In genomic region chr5:107142791-107143190, GRCm38 (mm10) we compare ENCODE assay signal across 28 mouse cellular contexts.
DNase-seq lines count a peak whose midpoint lies in the region; ATAC-seq and TF ChIP-seq lines count a peak whose summit lies in the region.
"Had no signal": no experiment of that assay in that cellular context is flagged by ENCODE, and none has a peak within 500 bp of the region (broad histone marks: within the 10 kb centered on the region; RNA-seq: fewer than 3 reads in every experiment).

No protein-coding gene starts in this region.

- peak; percentile 19 for DNase-seq in A20 (ENCODE audit: low read depth, low spot score)
- DNase-seq in c-Kit-positive CD71-positive TER-119-negative erythroid progenitor cells, embryonic 14.5 days (ENCODE audit: low read depth) = peak; percentile 65
- DNase-seq in liver, postnatal 0 days = no peak
- no peak for DNase-seq in gastrocnemius, postnatal 14 days
- no peak for DNase-seq in B cell, adult 2 months
- no peak for DNase-seq in embryo, embryonic 11 days
- no peak for DNase-seq in cerebellum, adult 9-10 months
- DNase-seq: adrenal gland, adult 8-10 months; cerebellum, adult 18-20 months; gastrocnemius, adult 2 months; kidney, adult 8-10 months; layer of hippocampus, adult 9-11 months; lung, postnatal 4 days; right cerebral cortex, postnatal 25 days; thymus, postnatal 36 days had no signal

- H3K4me1 ChIP-seq in liver, embryonic 12.5 days = peaks cover 56% of the 10 kb centered on the region
- peaks cover 13% of the 10 kb centered on the region; the same call in 1 of the 2 replicates for H3K4me1 ChIP-seq in liver, postnatal 0 days (ENCODE audit: insufficient read depth)
- H3K4me1 ChIP-seq: intestine, embryonic 15.5 days; stomach, embryonic 15.5 days had no signal

- peak overlapping the region; percentile 80 for H3K27ac ChIP-seq in liver, embryonic 12.5 days
- no peak overlapping the region for H3K27ac ChIP-seq in liver, postnatal 0 days (ENCODE audit: low read depth)
- H3K27ac ChIP-seq: embryonic facial prominence, embryonic 12.5 days; heart, embryonic 15.5 days; hindbrain, embryonic 12.5 days; hindbrain, postnatal 0 days; intestine, embryonic 15.5 days; kidney, postnatal 0 days; limb, embryonic 10.5 days; limb, embryonic 15.5 days; midbrain, embryonic 15.5 days; stomach, embryonic 15.5 days had no signal

- peaks cover 41% of the 10 kb centered on the region for H3K36me3 ChIP-seq in liver, embryonic 12.5 days
- H3K36me3 ChIP-seq in liver, postnatal 0 days (replicated peaks; ENCODE audit: insufficient read depth, low read length) = no peaks in the 10 kb centered on the region
- H3K36me3 ChIP-seq: hindbrain, embryonic 12.5 days; midbrain, embryonic 10.5 days; midbrain, embryonic 15.5 days had no signal

- H3K9me3 ChIP-seq in liver, embryonic 12.5 days (replicated peaks) = no peaks in the 10 kb centered on the region
- no peaks in the 10 kb centered on the region for H3K9me3 ChIP-seq in liver, postnatal 0 days (ENCODE audit: low read length)
- H3K9me3 ChIP-seq: embryonic facial prominence, embryonic 12.5 days; heart, embryonic 15.5 days; hindbrain, embryonic 12.5 days; intestine, embryonic 15.5 days; limb, embryonic 10.5 days; limb, embryonic 15.5 days; midbrain, embryonic 10.5 days; midbrain, embryonic 15.5 days; stomach, embryonic 15.5 days had no signal

- no peak for TF ChIP-seq CTCF in liver, postnatal 0 days (IDR thresholded peaks at IDR 0.05; ENCODE audit: low read depth)

- ATAC-seq in liver, embryonic 12.5 days = peak; percentile 88
- ATAC-seq in liver, postnatal 0 days = peak; percentile 82
- ATAC-seq: forebrain, embryonic 16.5 days; hindbrain, postnatal 0 days; intestine, embryonic 15.5 days; midbrain, embryonic 15.5 days had no signal

- H3K27me3 ChIP-seq in liver, embryonic 12.5 days (replicated peaks) = no peaks in the 10 kb centered on the region
- no peaks in the 10 kb centered on the region for H3K27me3 ChIP-seq in liver, postnatal 0 days (ENCODE audit: insufficient read depth, low read length)
- H3K27me3 ChIP-seq: embryonic facial prominence, embryonic 12.5 days; heart, embryonic 15.5 days; intestine, embryonic 15.5 days; limb, embryonic 15.5 days; midbrain, embryonic 15.5 days; stomach, embryonic 15.5 days had no signal

- H3K9ac ChIP-seq in liver, embryonic 12.5 days = peak overlapping the region; percentile 52; the same call in 1 of the 2 replicates
- no peak overlapping the region for H3K9ac ChIP-seq in liver, postnatal 0 days (replicated peaks)
- H3K9ac ChIP-seq: embryonic facial prominence, embryonic 12.5 days; heart, embryonic 15.5 days; hindbrain, embryonic 12.5 days; intestine, embryonic 15.5 days; limb, embryonic 15.5 days; midbrain, embryonic 15.5 days; stomach, embryonic 15.5 days had no signal

- peak overlapping the region; percentile 53 for H3K4me2 ChIP-seq in liver, embryonic 12.5 days
- H3K4me2 ChIP-seq in liver, postnatal 0 days (ENCODE audit: low read depth, low read length) = peak overlapping the region; percentile 48
- H3K4me2 ChIP-seq: embryonic facial prominence, embryonic 12.5 days; heart, embryonic 15.5 days; hindbrain, embryonic 12.5 days; intestine, embryonic 15.5 days; limb, embryonic 15.5 days; midbrain, embryonic 15.5 days; stomach, embryonic 15.5 days had no signal

- H3K4me3 ChIP-seq in liver, embryonic 12.5 days = no peak overlapping the region; the same call in 1 of the 2 replicates
- no peak overlapping the region for H3K4me3 ChIP-seq in liver, postnatal 0 days (ENCODE audit: low read depth, low read length)
- H3K4me3 ChIP-seq: embryonic facial prominence, embryonic 12.5 days; gastrocnemius, adult 2 months; heart, embryonic 15.5 days; hindbrain, embryonic 12.5 days; intestine, embryonic 15.5 days; limb, embryonic 10.5 days; limb, embryonic 15.5 days; midbrain, embryonic 10.5 days; midbrain, embryonic 15.5 days; stomach, embryonic 15.5 days had no signal

- intact Hi-C loops in gastrocnemius, postnatal 14 days (cut with DNase I; ENCODE audit: low total_unique reads) = no loop called here

- 17% methylated on average over 5 of the region's 5 CpGs for WGBS in liver, embryonic 12.5 days (ENCODE audit: insufficient replicate concordance)
- 48% methylated on average over 5 of the region's 5 CpGs for WGBS in liver, postnatal 0 days (ENCODE audit: insufficient replicate concordance)

- TF ChIP-seq EP300 in liver, postnatal 0 days (IDR thresholded peaks at IDR 0.05; ENCODE audit: low read depth) = peak; percentile 94

Comparison
In these comparisons a context has a peak if more than half of its experiments do, and no peak if none do; other contexts are left out.
1. DNase-seq: peak in A20 (single experiment) and c-Kit-positive CD71-positive TER-119-negative erythroid progenitor cells, embryonic 14.5 days (single experiment); none in liver, postnatal 0 days (single experiment), gastrocnemius, postnatal 14 days (single experiment), B cell, adult 2 months (0 of 2), embryo, embryonic 11 days (single experiment) and cerebellum, adult 9-10 months (single experiment).